Mouse (Mus musculus) CD4-positive, CD25-positive, alpha-beta regulatory T cell, adult 2 months (primary cell): Measurements from ENCODE around the gene Eif1b.

Experiments
- DNase-seq: peaks from one replicate; pipeline ENCODE4 v3.0.0-alpha.2; 2012; ENCODE audit warnings: low read depth, low spot score

Eif1b gene

DNA sequence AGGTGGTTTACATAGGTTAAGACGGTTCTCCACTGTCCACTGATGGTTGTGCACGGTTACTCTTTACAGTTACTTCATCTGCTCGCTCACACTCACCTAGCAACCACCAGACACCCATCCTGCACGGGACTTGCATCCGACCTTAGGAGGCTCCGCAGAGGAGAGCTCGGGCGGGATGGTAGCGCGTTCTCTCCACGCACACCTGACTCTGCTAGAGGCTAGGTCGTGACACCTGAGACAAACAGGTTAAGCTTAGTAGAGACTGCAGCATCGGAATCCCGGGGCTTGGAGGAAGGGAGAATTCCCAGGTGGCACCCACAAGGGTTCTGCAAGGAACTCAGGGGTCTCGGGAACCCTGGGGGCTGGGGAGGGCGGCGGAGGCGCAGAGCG is at the start of gene Eif1b:
TSS of gene Eif1b (plus strand) at position 223 of the 390 bp plus-strand sequence.
- peak; percentile 57 for DNase-seq

DNA sequence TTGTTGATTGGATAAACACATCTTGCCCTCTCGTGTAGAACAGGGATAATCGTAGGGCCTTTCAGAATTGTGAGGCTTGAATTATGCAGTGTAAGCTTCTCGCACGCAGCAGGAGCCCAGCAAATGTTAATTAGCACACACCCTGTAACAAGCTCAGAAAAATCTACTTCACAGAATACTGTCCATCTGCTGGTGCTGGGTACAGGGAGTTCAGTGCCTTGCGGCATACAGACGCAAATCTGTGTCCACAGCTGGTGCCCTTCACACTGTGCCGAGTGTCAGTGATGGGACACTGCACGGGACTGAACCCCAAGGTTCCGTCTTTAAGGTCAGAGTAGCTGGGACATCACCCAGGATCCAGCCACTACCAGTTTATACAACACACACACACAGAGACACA is 47.4 kb upstream of the Eif1b start:
- DNase-seq: no peak

DNA sequence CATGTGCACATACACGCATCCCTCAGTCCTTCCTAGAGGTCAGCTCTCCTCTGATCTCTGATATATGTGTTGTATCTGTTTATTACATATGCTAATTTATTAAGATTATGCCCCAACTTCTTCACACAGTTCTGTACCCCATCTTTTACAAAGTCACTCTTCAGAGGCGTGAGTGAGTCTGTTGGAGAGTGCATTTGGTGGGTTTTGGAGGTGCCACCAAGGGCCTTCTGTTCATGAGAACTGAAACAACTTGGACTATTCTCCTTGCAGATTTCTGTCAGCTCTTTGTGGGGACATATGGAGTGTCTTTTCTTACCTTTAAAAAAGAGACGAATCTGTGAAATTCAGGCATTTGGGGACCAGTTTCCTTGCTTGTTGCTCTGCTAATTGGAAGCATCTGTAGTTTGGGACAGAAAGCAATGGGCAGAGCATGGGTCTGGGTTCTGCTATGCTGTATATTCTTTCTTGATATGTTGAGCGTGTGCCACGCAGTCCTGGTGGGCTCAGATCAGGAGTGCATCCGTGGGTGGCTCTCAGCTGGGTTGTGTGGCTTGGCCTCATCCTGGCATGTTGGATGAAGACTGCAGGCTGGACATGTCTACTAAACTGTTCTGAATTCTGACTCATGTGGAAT is 42.2 kb upstream of the Eif1b start:
- DNase-seq: no peak

- DNase-seq: no peak
These were observed 36.0 kb upstream of the Eif1b start for GRCm38 (mm10) chr9:120455768-120456655.

DNA sequence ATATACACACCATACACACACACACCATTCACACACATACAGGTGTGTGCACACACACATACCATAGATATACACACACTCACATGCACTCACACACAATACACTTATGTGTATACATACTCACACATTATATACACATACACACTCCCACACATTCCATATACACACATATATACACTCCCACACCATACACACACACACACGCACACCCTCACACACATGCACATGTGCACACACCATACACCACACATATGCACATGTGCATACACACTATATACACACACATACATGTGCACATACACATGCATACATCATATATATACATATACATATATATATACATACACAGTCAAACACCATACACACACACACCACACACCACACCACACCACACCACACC is 21.6 kb upstream of the Eif1b start:
- no peak for DNase-seq

GRCm38 (mm10) chr9:120481644-120482043 is 10.4 kb upstream of the Eif1b start:
- no peak for DNase-seq

GRCm38 (mm10) chr9:120482382-120482781 is 9.7 kb upstream of the Eif1b start:
- no peak for DNase-seq

GRCm38 (mm10) chr9:120483101-120483500 is 8.9 kb upstream of the Eif1b start:
- no peak for DNase-seq

- DNase-seq: no peak
These were observed 5.0 kb upstream of the Eif1b start for GRCm38 (mm10) chr9:120487076-120487475.

GRCm38 (mm10) chr9:120491509-120491908 is 523 bp upstream of the Eif1b start:
- peak; percentile 37 for DNase-seq

DNA sequence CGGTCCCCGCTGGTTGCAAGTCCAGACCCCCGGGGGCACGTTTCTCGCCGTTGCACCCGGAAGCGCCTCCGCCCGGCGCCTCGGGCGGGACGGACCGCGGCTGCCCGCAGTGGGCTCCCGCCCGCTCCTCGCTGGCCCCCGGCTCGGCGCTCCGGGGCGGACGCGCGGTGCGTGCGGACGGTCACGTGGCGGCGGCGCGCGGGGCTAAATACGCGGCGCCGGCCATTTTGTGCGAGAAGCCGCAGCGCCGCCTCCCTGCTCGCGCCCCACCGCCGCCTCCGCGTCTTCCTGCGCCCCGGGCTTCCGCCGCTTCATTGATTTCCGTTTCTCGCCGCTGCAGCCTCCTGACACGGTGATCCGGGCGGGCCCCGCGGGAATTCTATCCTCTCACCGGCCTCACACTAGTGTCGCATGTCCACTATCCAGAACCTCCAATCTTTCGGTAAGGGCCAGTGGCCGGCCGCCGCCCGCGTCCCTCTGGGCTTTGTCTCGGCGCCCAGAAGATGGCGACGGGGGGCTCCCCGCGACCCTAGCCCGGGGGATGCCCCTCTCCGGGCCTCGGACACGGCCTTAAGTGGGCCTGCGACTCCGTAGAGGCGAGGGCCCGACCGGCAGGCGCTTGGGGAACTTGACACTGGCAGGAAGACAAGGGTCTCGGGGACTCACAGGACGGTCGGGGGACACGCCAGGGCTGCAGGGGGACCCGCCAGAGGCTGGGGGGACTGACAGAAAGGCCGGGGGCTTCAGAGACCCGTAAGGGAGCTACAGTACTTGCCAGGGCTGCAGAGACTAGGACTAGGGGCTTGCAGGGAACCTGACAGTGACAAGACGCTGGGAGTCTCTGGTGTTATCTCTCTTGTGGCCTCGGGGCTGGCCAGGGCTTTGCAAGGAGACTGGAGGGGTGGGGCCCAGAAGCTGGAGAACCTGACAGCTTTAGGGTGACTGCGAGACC is 644 bp downstream of the Eif1b start:
- peak; percentile 89 for DNase-seq

- DNase-seq: no peak
These were observed 1.7 kb downstream of the Eif1b start for GRCm38 (mm10) chr9:120493781-120494180.

DNA sequence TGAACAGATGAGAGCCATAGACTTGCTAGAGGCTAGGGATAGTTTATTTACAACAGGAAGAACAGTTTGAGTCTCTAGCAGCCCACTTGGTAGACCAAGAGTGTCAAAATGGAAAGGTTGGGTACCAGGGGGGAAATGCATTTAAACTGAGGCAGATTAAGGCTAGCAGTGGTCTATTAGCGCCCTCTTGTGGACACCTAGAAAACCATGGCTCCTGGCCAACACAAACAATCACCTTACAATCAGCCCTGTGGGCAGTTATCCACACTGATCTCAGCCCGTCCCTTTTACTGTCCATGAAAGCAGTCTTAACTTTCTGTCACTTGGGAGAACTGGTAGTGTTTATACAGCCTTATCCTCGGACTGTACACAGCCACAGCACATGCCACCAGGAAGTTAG is 4.7 kb downstream of the Eif1b start:
- peak; percentile 82 for DNase-seq

- no peak for DNase-seq
These were observed 6.0 kb downstream of the Eif1b start for GRCm38 (mm10) chr9:120497983-120498382.

DNA sequence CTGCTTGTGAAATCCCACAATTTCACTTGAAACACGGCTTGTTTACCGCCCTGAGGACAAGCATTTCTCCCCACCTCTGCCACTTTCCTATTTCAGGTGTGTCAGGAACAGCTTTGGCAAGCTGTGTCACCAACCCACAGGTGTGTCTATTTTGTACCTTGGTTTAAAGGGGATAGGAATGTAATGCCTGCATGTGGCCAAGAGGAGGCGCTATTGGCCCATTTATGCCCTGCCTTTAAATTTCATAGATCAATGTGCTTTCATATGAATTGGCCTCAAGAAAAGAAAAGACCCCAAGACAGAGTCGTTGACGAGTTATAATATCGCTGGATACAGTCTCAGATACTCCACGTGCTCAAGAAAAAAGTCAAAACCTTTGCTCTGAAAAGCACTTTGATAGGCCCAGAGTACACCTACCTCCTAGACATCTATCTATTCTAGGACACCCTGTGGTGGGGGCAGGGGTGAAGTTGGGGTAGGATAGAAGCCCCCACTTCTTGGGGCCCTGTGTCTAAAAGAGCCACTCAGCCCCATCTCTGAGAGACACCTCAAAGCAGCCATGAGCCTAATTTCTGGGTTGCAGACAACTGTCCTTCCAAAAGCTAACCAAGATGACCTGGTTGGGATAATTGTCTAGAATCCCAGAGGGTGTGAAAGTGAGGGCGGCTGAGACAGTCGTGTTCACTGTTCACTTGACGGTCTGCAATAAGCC is 9.3 kb downstream of the Eif1b start:
- peak; percentile 65 for DNase-seq

- DNase-seq: peak; percentile 92
These were observed 10.0 kb downstream of the Eif1b start for GRCm38 (mm10) chr9:120502013-120502412.

DNA sequence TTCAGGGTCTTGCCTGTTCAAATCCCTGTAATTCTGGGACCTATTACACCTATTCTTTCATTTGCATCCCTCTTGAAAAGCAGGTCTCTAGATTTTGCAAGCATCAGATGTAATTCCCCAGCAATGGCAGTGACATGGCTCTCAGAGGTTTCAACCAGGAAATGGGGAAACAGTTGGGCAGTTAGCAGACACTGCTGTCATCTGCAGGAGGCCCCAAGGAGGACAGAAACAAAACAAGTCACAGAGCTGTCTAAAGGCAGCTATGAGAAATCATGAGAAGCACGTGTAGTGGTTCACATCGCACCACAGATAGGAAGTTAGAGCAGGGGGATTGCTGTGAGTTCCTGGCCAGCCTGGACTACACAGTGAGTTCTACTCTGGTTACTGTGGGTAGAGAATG is 12.4 kb downstream of the Eif1b start:
- DNase-seq: no peak

DNA sequence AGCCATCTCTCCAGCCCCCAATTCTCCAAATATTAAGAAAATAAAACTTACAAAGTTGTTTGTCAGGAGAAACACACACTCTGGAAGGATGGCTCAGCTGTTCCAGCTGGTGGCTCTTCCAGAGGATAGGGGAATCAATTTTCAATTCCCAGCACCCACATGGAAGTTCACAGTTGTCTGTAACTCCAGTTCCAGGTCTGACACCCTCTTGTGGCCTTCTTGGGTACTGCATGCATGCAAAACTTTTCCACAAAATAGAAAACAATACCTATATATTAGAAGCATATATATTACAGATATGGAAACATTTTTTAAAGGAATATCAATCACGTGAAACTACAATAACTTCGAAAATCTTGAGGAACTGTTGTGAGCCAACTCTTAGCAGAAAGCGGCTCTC is 19.7 kb downstream of the Eif1b start:
- peak; percentile 56 for DNase-seq

DNA sequence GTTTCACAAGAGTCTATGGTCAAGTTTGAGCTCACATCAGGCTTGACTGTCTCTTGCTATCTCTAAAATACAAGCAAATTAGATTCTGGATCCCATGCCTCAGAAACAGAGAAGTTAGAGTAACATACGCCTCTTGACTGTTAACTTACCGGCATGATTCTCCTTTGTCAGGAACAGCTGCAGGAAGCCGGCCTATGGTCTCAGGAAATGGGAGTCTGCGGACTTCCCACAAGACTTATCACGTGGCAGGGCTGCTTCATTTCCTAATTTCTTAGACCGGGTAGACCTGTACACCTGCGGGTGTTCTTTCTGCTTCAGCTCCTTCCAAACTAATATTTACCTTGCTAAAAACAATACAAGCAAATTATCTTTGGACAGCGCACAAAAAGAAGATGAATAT is 24.7 kb downstream of the Eif1b start:
- no peak for DNase-seq

DNA sequence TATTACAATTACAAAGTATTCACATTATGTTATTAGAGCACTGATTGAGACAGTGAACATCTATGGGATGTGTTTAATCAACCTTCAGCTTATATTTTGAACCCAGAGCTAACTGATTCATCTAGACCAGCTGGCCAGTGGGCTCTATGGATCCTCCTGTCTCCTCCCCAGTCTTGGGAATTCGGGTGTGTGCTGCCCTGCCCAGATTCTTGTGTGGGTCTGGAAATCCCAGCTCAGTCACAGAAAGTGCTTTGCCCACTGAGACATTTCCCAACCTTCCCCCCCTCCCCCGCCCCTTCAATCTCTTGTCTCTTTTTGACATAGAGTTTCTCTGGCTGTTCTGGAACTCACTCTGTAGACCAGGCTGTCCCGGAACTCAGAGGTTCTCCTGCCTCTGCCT is 26.9 kb downstream of the Eif1b start:
- no peak for DNase-seq

- DNase-seq: no peak
These were observed 27.6 kb downstream of the Eif1b start for GRCm38 (mm10) chr9:120519469-120520125.
